Mouse (Mus musculus): ENCODE measurements around the gene Ubr1.
"Not testable (repeated sequence)": the region's sequence is repeated elsewhere in the genome, so short reads cannot be mapped to it uniquely, and the experiment has no call there.

Gene Ubr1

GRCm38 (mm10) chr2:120976308-120976707 is 5.8 kb upstream of the Ubr1 start:
- DNase-seq (ENCODE audit: extremely low spot score), result no peak

- no peak for DNase-seq (ENCODE audit: extremely low spot score)
Measured at GRCm38 (mm10) chr2:120972964-120973363, 2.4 kb upstream of the Ubr1 start.

GRCm38 (mm10) chr2:120972257-120972656 is 1.7 kb upstream of the Ubr1 start:
- DNase-seq (ENCODE audit: extremely low spot score), result not testable (repeated sequence)

DNA sequence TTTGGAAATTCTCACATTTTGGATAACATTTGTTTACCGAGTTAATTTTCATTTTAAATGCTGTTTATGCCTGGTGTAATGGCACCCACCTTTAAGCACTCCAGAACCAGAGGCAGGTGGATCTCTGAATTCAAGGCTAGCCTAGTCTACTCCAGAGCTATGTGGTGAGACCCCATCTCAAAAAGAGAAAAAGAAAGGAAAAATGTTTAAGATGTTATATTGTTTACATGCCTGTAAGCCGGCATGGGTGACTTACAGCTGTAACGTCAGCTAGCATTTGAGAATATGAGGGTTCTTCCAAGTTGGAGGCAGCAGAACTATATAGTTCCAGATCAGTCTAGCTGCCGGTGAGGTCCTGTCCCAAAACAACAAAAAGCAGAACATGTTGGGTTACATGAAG is 1.3 kb upstream of the Ubr1 start:
- no peak for DNase-seq (ENCODE audit: extremely low spot score)

- no peak for DNase-seq (ENCODE audit: extremely low spot score)
Measured at GRCm38 (mm10) chr2:120970045-120970539, 423 bp downstream of the Ubr1 start.

DNA sequence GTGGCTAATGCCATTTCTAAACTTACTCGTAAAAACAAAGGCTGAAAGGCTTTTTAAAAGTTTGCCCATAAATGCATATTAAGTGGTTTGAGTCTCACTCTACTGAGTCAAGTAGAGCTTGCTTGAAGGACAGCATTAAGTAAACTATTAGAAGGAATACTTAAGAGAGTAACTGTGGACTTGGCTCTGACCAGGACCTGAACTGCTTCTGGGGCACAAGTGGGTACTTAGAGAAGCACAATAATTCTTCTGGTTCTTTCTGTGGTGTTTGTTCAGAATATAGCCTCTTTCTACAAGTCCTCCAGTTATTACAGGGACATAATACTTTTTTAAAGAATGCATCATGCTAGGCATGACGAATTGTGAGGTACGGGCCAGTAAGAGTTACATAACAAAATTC is 5.0 kb downstream of the Ubr1 start:
- no peak for DNase-seq (ENCODE audit: extremely low spot score)

DNA sequence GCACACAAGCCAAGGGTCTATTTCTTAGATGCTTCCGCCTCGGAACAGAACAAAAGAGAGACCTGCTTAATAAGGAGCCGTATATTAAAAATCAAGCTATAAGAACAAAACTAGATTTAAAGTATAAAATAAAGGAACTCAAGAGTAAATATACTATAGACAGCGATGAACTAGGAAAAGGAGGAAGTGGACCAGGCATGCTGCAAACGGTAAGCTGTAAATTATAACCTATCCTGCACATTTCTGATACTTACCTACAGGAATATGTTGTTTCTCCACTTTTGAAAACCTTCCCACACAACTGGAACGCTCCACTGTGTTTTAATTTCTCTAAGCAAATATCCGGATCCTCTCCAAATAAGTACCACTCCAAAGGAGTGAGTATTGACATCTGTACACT is 7.4 kb downstream of the Ubr1 start:
- DNase-seq (ENCODE audit: extremely low spot score), result no peak

DNA sequence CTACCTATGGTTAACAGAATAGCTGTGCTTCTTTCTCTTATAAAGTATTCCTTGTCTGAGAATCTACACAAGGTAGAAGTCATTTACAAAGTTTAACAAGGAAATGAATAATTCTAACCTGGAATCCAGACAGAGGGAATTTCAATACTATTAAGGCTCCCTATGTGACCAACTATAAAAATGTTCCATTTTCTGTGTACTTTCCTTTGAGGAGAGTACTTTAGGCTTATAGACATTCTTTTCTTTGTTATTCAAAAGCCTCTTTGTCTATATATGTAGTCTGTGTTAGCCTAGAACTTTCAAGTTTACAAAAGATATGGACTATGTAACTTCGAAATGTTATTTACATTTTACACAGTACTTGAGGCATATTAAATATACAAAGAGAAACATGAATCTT is 10.3 kb downstream of the Ubr1 start:
- DNase-seq (ENCODE audit: extremely low spot score), result no peak

DNA sequence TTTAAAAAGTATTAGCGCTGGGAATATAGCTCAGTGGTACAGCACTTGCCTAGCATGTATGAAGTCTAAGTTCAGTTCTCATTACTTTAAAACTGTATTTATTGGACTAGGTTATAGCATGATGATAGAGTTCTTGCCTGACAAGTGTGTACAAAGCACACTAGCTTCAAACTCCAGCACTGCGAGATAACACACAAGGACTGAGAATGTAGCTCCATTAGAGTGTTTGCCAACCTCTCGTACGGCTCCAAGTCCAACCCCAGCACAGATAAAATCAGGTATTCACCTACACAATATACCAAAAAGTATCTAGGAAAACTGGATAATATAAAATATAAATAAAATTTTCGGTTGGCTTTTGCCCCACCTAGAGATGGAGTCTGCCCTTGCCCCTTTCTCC is 10.7 kb downstream of the Ubr1 start:
- DNase-seq (ENCODE audit: extremely low spot score), result no peak

- DNase-seq (ENCODE audit: extremely low spot score), result no peak
Measured at GRCm38 (mm10) chr2:120959363-120959762, 11.2 kb downstream of the Ubr1 start.

DNA sequence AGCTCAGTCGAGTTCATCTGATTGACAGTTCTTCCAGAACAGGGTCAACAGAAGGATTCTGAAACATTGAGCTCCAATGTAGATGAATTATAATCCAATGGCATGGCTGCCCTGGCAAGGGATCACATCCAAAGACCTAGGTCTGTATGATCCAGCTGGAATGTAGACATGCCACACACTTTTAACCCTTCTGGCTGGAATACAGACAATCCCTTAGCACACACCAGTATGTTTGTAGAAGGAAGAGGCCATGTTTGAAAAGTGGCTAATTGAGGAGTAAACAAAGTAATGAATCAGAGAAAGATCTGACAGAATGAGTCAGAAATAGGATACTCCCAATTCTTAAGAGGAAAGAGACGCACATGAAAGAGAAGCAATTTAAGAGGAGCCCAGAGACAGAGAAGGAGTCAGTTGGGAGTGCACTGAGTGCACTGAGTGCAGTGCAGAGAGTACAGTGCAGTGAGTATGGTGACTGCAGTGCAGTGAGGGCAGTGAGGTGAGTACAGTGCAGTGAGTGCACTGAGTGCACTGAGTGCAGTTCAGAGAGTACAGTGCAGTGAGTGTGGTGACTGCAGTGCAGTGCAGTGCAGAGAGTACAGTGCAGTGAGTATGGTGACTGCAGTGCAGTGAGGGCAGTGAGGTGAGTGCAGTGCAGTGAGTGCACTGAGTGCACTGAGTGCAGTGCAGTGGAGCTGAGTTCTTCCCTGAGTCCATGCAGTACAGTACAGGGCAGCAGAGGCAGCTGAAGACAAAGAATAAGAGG is 18.2 kb downstream of the Ubr1 start:
- DNase-seq (ENCODE audit: extremely low spot score), result no peak

GRCm38 (mm10) chr2:120951208-120951607 is 19.3 kb downstream of the Ubr1 start:
- no peak for DNase-seq (ENCODE audit: extremely low spot score)

DNA sequence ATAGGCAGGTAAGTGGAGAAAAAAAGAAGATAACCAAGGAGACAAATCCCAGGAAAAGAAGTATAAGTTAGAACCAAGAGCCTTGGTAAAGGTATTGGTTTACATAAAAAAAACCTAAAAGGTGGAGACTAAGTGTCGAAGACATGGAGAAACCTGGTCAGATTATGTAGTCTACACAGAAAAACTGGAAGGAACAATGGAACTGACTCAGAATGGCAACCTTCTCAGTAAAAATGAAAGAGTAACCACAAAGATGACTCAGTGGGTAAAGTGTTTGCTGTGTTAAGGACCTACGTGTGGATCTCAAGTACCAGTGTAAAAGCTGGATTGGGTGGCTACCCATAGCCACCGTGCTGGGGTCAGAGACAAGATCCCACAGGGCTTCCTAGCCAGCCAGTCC is 37.5 kb downstream of the Ubr1 start:
- no peak for DNase-seq (ENCODE audit: extremely low spot score)

GRCm38 (mm10) chr2:120909556-120909955 is 61.0 kb downstream of the Ubr1 start:
- DNase-seq (ENCODE audit: extremely low spot score), result peak; percentile 1

GRCm38 (mm10) chr2:120896361-120896760 is 74.2 kb downstream of the Ubr1 start:
- no peak for DNase-seq (ENCODE audit: extremely low spot score)

GRCm38 (mm10) chr2:120887601-120888000 is 82.9 kb downstream of the Ubr1 start:
- DNase-seq (ENCODE audit: extremely low spot score), result no peak

GRCm38 (mm10) chr2:120873192-120873591 is 97.3 kb downstream of the Ubr1 start:
- no peak for DNase-seq (ENCODE audit: extremely low spot score)

DNA sequence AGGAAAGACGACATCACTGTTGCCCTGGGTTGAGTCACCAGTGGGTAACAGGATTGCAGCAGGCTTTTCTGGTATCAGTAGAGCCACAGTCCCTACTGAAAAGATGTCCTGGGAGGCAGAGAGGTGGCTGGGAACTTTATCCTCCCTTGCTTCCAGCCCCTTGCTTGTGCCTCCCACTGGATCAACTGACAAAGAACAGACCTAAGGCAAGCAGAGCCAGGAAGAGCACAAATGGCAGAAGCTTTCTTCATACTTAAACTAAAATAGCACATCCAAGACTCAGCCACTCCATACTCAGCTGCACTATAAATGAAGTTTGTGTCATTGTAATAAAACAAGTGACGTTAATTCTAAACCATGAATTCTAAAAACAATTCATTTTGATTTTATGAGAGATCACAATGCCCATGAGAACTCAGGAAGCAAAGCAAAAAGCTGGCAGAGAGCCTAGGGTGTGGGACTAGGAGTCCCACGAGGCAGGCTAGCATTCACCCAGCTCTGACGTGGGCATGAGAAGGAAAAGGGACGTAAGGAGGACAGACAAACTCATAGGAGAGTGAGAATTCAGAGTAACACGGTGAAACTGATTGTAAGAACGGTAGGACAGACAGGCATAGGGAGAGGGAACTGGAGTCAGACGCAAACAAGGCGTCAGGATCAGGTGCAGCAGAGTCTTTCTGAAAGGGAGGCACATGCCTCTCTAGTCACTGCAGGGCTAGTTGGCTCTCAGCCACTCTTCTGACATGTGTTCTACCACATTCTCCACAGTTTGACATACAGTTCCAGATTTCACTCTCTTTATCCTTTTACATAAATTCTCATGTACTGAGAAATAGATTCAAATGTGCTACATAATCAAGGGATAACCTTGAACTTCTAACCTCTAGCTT is 98.8 kb downstream of the Ubr1 start:
- no peak for DNase-seq (ENCODE audit: extremely low spot score)

DNA sequence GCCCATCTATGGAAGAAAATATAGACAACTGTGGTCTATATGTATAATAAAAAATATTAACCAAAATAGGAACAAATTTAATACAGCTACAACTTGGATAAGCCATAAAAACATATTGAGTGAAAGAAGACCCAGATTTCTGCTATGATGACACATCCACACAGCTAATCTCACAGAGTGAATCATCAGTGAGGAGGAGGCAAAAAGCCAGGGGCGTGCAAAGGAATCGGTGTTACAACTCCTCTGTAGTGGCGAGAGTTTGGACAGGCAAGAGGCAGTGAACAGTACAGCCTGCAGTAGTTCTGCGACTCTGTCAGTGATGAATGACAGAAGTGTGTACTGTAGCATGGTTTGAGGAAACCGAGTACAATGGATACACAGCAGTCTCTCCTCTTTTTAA is 103.2 kb downstream of the Ubr1 start:
- DNase-seq (ENCODE audit: extremely low spot score), result no peak

DNA sequence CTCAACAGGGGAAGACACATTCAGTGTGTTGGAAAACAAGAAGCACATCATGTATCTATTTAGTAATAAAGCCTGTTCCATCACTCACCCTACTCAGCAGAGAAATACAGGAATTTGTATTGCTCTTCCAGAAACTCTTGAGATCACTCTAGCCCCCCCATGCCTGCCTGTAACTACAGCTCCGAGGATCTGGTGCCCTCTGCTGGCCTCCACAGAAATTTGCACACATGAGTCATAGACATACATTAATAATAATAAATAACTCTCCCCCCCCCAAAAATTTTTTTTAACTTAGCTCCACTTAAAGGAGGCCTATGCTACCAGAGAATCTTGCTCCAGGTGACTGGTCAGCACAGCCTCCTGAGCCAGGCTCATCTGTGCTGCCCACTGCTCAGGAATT is 104.0 kb downstream of the Ubr1 start:
- DNase-seq (ENCODE audit: extremely low spot score), result peak; percentile 17

GRCm38 (mm10) chr2:120863389-120863788 is 107.1 kb downstream of the Ubr1 start:
- no peak for DNase-seq (ENCODE audit: extremely low spot score)

GRCm38 (mm10) chr2:120860699-120861098 is 109.8 kb downstream of the Ubr1 start:
- DNase-seq (ENCODE audit: extremely low spot score), result no peak

DNA sequence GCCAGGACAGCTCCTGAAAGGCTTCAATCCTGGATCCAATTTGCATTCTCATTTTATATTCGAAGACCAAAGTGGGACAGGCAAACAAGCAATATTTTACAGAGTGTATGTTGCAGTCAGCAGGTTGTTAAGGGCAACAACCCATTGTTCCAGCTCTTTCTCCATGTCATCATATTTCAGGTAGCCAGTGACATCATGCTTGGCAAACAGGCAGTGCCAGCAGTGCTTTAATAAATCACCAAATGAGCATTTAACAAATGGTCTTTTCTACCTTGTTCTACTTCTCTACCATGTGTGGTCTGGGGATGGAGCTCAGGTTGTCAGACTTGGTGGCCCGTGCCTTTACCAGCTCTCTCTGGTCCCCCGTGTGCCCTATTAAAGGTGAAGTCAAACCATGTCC is 112.4 kb downstream of the Ubr1 start:
- no peak for DNase-seq (ENCODE audit: extremely low spot score)

All from embryo, embryonic 9.5 days (tissue).